ENCODE assay signal across 8 mouse cellular contexts in genomic region chr3:68869691-68870567, GRCm38 (mm10). TPM values are rescaled to one million over a fixed set of nuclear protein-coding genes. Genes with fewer than 3 reads are reported as not detected.
A peak's percentile ranks its signal among the peaks of the same experiment; 100 is the strongest.
DNase-seq lines count a peak whose midpoint lies in the region; ATAC-seq and TF ChIP-seq lines count a peak whose summit lies in the region.

No protein-coding gene starts in this region.

- ATAC-seq in intestine, postnatal 0 days, result peak; percentile 63; the same call in 1 of the 2 replicates
- ATAC-seq in neural tube, embryonic 12.5 days (ENCODE audit: low FRiP score, low read depth), result peak; percentile 83

- no peak for TF ChIP-seq POLR2A in heart, adult 2 months (IDR thresholded peaks at IDR 0.05; ENCODE audit: insufficient read depth, low read depth, low read length)
- no peak for TF ChIP-seq POLR2A in liver, adult 2 months (IDR thresholded peaks at IDR 0.05; ENCODE audit: extremely low read depth, insufficient read depth, low read length)

- peak; percentile 37 for TF ChIP-seq CTCF in heart, adult 2 months (IDR thresholded peaks at IDR 0.05)
- peak; percentile 61 for TF ChIP-seq CTCF in intestine, postnatal 0 days (IDR thresholded peaks at IDR 0.05; ENCODE audit: low read depth)
- TF ChIP-seq CTCF in liver, adult 2 months (IDR thresholded peaks at IDR 0.05; ENCODE audit: low read depth, low read length), result no peak

- H3K27me3 ChIP-seq in heart, adult 2 months (ENCODE audit: control insufficient read depth, insufficient read depth, low read length), result peaks cover 18% of the 10 kb centered on the region
- peaks cover 28% of the 10 kb centered on the region for H3K27me3 ChIP-seq in intestine, postnatal 0 days (replicated peaks; ENCODE audit: control insufficient read depth, insufficient read depth, low read length)
- peaks cover 16% of the 10 kb centered on the region for H3K27me3 ChIP-seq in liver, adult 2 months (ENCODE audit: control insufficient read depth, insufficient read depth, low read length)
- H3K27me3 ChIP-seq in neural tube, embryonic 12.5 days (replicated peaks), result peaks cover 23% of the 10 kb centered on the region

- H3K9me3 ChIP-seq in intestine, postnatal 0 days (ENCODE audit: control insufficient read depth), result no peaks in the 10 kb centered on the region
- H3K9me3 ChIP-seq in neural tube, embryonic 12.5 days, result no peaks in the 10 kb centered on the region

- H3K27ac ChIP-seq in heart, adult 2 months, result no peak overlapping the region
- H3K27ac ChIP-seq in brown adipose tissue, adult 24 weeks (replicated peaks; ENCODE audit: low read depth, low read length), result no peak overlapping the region
- H3K27ac ChIP-seq in intestine, postnatal 0 days (ENCODE audit: low read depth, low read length), result no peak overlapping the region
- H3K27ac ChIP-seq in liver, adult 2 months (replicated peaks; ENCODE audit: insufficient read depth, low read depth, low read length), result no peak overlapping the region
- 0 out of 2 replicates have a peak overlapping the region, but pooled peaks have one; percentile 26 for H3K27ac ChIP-seq in neural tube, embryonic 12.5 days

- H3K9ac ChIP-seq in heart, adult 2 months (ENCODE audit: low read depth, low read length), result peak overlapping the region; percentile 42
- H3K9ac ChIP-seq in intestine, postnatal 0 days (ENCODE audit: low read depth, low read length), result 0 out of 2 replicates have a peak overlapping the region, but pooled peaks have one; percentile 11
- no peak overlapping the region for H3K9ac ChIP-seq in liver, adult 2 months (ENCODE audit: low read depth, low read length)
- peak overlapping the region; percentile 74 for H3K9ac ChIP-seq in neural tube, embryonic 12.5 days

- peak; percentile 16 to 33 for DNase-seq in heart, adult 2 months
- DNase-seq in heart, adult 9 months (ENCODE audit: low spot score in 2 of 2), result no peak
- peak; percentile 38 to 51 for DNase-seq in frontal cortex, postnatal 36 days (ENCODE audit: low spot score in 2 of 2)
- no peak for DNase-seq in liver, adult 2 months (ENCODE audit: extremely low read depth, low read depth, low spot score)
- peak; percentile 12 for DNase-seq in testis, postnatal 14 days (ENCODE audit: low spot score)

- H3K4me1 ChIP-seq in heart, adult 2 months (ENCODE audit: control insufficient read depth, insufficient read depth, low read length), result no peaks in the 10 kb centered on the region; the same call in 1 of the 2 replicates
- no peaks in the 10 kb centered on the region for H3K4me1 ChIP-seq in brown adipose tissue, adult 24 weeks (ENCODE audit: control insufficient read depth, insufficient read depth, insufficient read length, low read length)
- H3K4me1 ChIP-seq in intestine, postnatal 0 days (replicated peaks; ENCODE audit: control insufficient read depth, insufficient read depth, low read length), result no peaks in the 10 kb centered on the region
- peaks cover 4% of the 10 kb centered on the region; the same call in 1 of the 2 replicates for H3K4me1 ChIP-seq in liver, adult 2 months (ENCODE audit: control insufficient read depth, insufficient read depth, low read length)
- H3K4me1 ChIP-seq in neural tube, embryonic 12.5 days, result peaks cover 12% of the 10 kb centered on the region

- H3K36me3 ChIP-seq in heart, adult 2 months (ENCODE audit: control insufficient read depth, insufficient read depth, low read length), result no peaks in the 10 kb centered on the region
- H3K36me3 ChIP-seq in intestine, postnatal 0 days (ENCODE audit: control insufficient read depth, insufficient read depth), result no peaks in the 10 kb centered on the region
- no peaks in the 10 kb centered on the region for H3K36me3 ChIP-seq in liver, adult 2 months (ENCODE audit: control insufficient read depth, insufficient read depth, low read length)
- no peaks in the 10 kb centered on the region for H3K36me3 ChIP-seq in neural tube, embryonic 12.5 days

- peak overlapping the region; percentile 100 for H3K4me2 ChIP-seq in intestine, postnatal 0 days (replicated peaks; ENCODE audit: low read depth)
- H3K4me2 ChIP-seq in neural tube, embryonic 12.5 days (replicated peaks), result peak overlapping the region; percentile 100

- TF ChIP-seq EP300 in heart, adult 2 months (IDR thresholded peaks at IDR 0.05; ENCODE audit: insufficient read depth, low read depth, low read length), result no peak

- intact Hi-C loops in heart, adult 2 months (cut with DNase I), result no loop called here

- H3K4me3 ChIP-seq in heart, adult 2 months, result peak overlapping the region; percentile 43
- peak overlapping the region; percentile 53 for H3K4me3 ChIP-seq in brown adipose tissue, adult 24 weeks (ENCODE audit: insufficient read depth, low read depth, low read length)
- H3K4me3 ChIP-seq in intestine, postnatal 0 days (ENCODE audit: low read depth, low read length), result peak overlapping the region; percentile 58
- H3K4me3 ChIP-seq in liver, adult 2 months (ENCODE audit: insufficient read depth, low read depth, low read length), result peak overlapping the region; percentile 30; the same call in 1 of the 2 replicates
- peak overlapping the region; percentile 70 for H3K4me3 ChIP-seq in neural tube, embryonic 12.5 days

- WGBS in heart, adult 2 months, result under 1% methylated on average over 96 of the region's 96 CpGs
- WGBS in intestine, postnatal 0 days, result under 1% methylated on average over 78 of the region's 96 CpGs
- whole genome bisulfite sequencing in liver, adult 2 months, result under 1% methylated on average over 95 of the region's 96 CpGs
- under 1% methylated on average over 96 of the region's 96 CpGs for WGBS in neural tube, embryonic 12.5 days

- H3K79me2 ChIP-seq in heart, adult 2 months (replicated peaks; ENCODE audit: control insufficient read depth, insufficient read depth, low read length), result no peaks in the 10 kb centered on the region
- no peaks in the 10 kb centered on the region for H3K79me2 ChIP-seq in liver, adult 2 months (ENCODE audit: control insufficient read depth, insufficient read depth, low read length)

RNA-seq across cellular contexts. Expression of gene 1110032F04Rik, which starts 0.5 kb away (rescaled TPM):
- 1 to 10 TPM in 1 of 2 experiments, under 1 TPM in 1; 0.64 to 1.2 TPM for total RNA-seq in heart, adult 2 months (2021)
- 0.44 and 0.76 TPM in 2 replicates for polyA plus RNA-seq in heart, adult 2 months (2012; rRNA removed)
- not detected in 2 replicates for polyA plus RNA-seq in brown adipose tissue, adult 24 weeks (2012; ENCODE audit: insufficient read depth, insufficient read length, missing spikeins)
- 0.52 and 0.76 TPM in 2 replicates for polyA plus RNA-seq in intestine, postnatal 0 days (2015; fragmentation: Nextera tagmentation; extraction: Ambion mirVana)
- total RNA-seq in liver, adult 2 months (2014; rRNA removed), result not detected in 2 replicates
- not detected in 2 replicates for polyA plus RNA-seq in liver, adult 2 months (2012; rRNA removed)
- polyA plus RNA-seq in neural tube, embryonic 12.5 days (2016; fragmentation: Nextera tagmentation; extraction: Ambion mirVana), result 3.9 and 4.6 TPM in 2 replicates

Comparison
In these comparisons a context has a peak if more than half of its experiments do, and no peak if none do; other contexts are left out.
1. DNase-seq: peak in heart, adult 2 months (2 of 2), frontal cortex, postnatal 36 days (2 of 2) and testis, postnatal 14 days (single experiment); none in heart, adult 9 months (0 of 2) and liver, adult 2 months (single experiment).
2. Peak in every context shown above with its lines, with median percentiles within 50 percentile points of each other: H3K4me3 ChIP-seq.